Mouse (Mus musculus): ENCODE data around the gene Nenf. TPM values are rescaled to one million over a fixed set of nuclear protein-coding genes. Genes with fewer than 3 reads are reported as not detected.

Nenf gene
- polyA plus RNA-seq, 1 experiment: 146 TPM

- Histone ChIP-seq H3K27me3 (replicated peaks; ENCODE audit: control insufficient read depth, insufficient read depth, low read length) (no peaks in the 10 kb centered on the region), H3K36me3 (ENCODE audit: control insufficient read depth, insufficient read depth, low read length) (no peaks in the 10 kb centered on the region), H3K4me1 (ENCODE audit: control insufficient read depth, insufficient read depth, low read length) (peaks cover 12% of the 10 kb centered on the region; the same call in 1 of the 2 replicates), H3K4me3 (ENCODE audit: insufficient read depth, low read depth, low read length) (no peak overlapping the region), H3K27ac (ENCODE audit: insufficient read depth, low read depth, low read length) (no peak overlapping the region)
- no peak for DNase-seq
- WGBS: 97% methylated on average over 3 of the region's 3 CpGs
- TF ChIP-seq CTCF (conservative IDR thresholded peaks at IDR 0.05; ENCODE audit: insufficient read depth, insufficient read length, low read depth, low read length): no peak
- TF ChIP-seq POLR2A (IDR thresholded peaks at IDR 0.05; ENCODE audit: low read depth, low read length): no peak
Observed at GRCm38 (mm10) chr1:191323381-191323780, 5.4 kb upstream of the Nenf start.

- no peak for DNase-seq
- H3K27me3 ChIP-seq (replicated peaks; ENCODE audit: control insufficient read depth, insufficient read depth, low read length): no peaks in the 10 kb centered on the region
- TF ChIP-seq POLR2A (IDR thresholded peaks at IDR 0.05; ENCODE audit: low read depth, low read length): no peak
- TF ChIP-seq CTCF (conservative IDR thresholded peaks at IDR 0.05; ENCODE audit: insufficient read depth, insufficient read length, low read depth, low read length): no peak
- H3K36me3 ChIP-seq (ENCODE audit: control insufficient read depth, insufficient read depth, low read length): no peaks in the 10 kb centered on the region
- WGBS: 67% methylated on average over 5 of the region's 5 CpGs
- H3K27ac ChIP-seq (ENCODE audit: insufficient read depth, low read depth, low read length): no peak overlapping the region
- H3K4me1 ChIP-seq (ENCODE audit: control insufficient read depth, insufficient read depth, low read length): no peaks in the 10 kb centered on the region
- no peak overlapping the region for H3K4me3 ChIP-seq (ENCODE audit: insufficient read depth, low read depth, low read length)
Observed at GRCm38 (mm10) chr1:191318686-191319085, 692 bp upstream of the Nenf start.

- H3K4me1 ChIP-seq (ENCODE audit: control insufficient read depth, insufficient read depth, low read length): peaks cover 3% of the 10 kb centered on the region; the same call in 1 of the 2 replicates
Observed at GRCm38 (mm10) chr1:191316818-191317217, 1.2 kb downstream of the Nenf start.

GRCm38 (mm10) chr1:191313926-191314325 lies 4.1 kb downstream of the Nenf start:
- Histone ChIP-seq H3K27ac (ENCODE audit: insufficient read depth, low read depth, low read length) (no peak overlapping the region), H3K27me3 (replicated peaks; ENCODE audit: control insufficient read depth, insufficient read depth, low read length) (no peaks in the 10 kb centered on the region), H3K4me1 (ENCODE audit: control insufficient read depth, insufficient read depth, low read length) (peaks cover 3% of the 10 kb centered on the region; the same call in 1 of the 2 replicates), H3K36me3 (ENCODE audit: control insufficient read depth, insufficient read depth, low read length) (no peaks in the 10 kb centered on the region), H3K4me3 (ENCODE audit: insufficient read depth, low read depth, low read length) (no peak overlapping the region)
- 72% methylated on average over 4 of the region's 4 CpGs for WGBS
- TF ChIP-seq POLR2A (IDR thresholded peaks at IDR 0.05; ENCODE audit: low read depth, low read length) (no peak), CTCF (conservative IDR thresholded peaks at IDR 0.05; ENCODE audit: insufficient read depth, insufficient read length, low read depth, low read length) (no peak)
- no peak for DNase-seq

More at GRCm38 (mm10) chr1:191316818-191317217, 1.2 kb downstream of the Nenf start:
- Histone ChIP-seq H3K4me3 (ENCODE audit: insufficient read depth, low read depth, low read length) (no peak overlapping the region), H3K27ac (ENCODE audit: insufficient read depth, low read depth, low read length) (no peak overlapping the region), H3K27me3 (replicated peaks; ENCODE audit: control insufficient read depth, insufficient read depth, low read length) (no peaks in the 10 kb centered on the region), H3K36me3 (ENCODE audit: control insufficient read depth, insufficient read depth, low read length) (no peaks in the 10 kb centered on the region)
- no peak for TF ChIP-seq POLR2A (IDR thresholded peaks at IDR 0.05; ENCODE audit: low read depth, low read length)
- no peak for TF ChIP-seq CTCF (conservative IDR thresholded peaks at IDR 0.05; ENCODE audit: insufficient read depth, insufficient read length, low read depth, low read length)
- no peak for DNase-seq
- 74% methylated on average over 8 of the region's 8 CpGs for whole genome bisulfite sequencing

- no peaks in the 10 kb centered on the region for H3K36me3 ChIP-seq (ENCODE audit: control insufficient read depth, insufficient read depth, low read length)
- peak; percentile 20 for DNase-seq
- peak overlapping the region; percentile 63 for H3K27ac ChIP-seq (ENCODE audit: insufficient read depth, low read depth, low read length)
- H3K27me3 ChIP-seq (replicated peaks; ENCODE audit: control insufficient read depth, insufficient read depth, low read length): no peaks in the 10 kb centered on the region
- TF ChIP-seq CTCF (conservative IDR thresholded peaks at IDR 0.05; ENCODE audit: insufficient read depth, insufficient read length, low read depth, low read length) (no peak), POLR2A (IDR thresholded peaks at IDR 0.05; ENCODE audit: low read depth, low read length) (no peak)
- peaks cover 3% of the 10 kb centered on the region; the same call in 1 of the 2 replicates for H3K4me1 ChIP-seq (ENCODE audit: control insufficient read depth, insufficient read depth, low read length)
- peak overlapping the region; percentile 67 for H3K4me3 ChIP-seq (ENCODE audit: insufficient read depth, low read depth, low read length)
- WGBS: 45% methylated on average over 6 of the region's 6 CpGs
Observed at GRCm38 (mm10) chr1:191313158-191313557, 4.8 kb downstream of the Nenf start.

- TF ChIP-seq CTCF (conservative IDR thresholded peaks at IDR 0.05; ENCODE audit: insufficient read depth, insufficient read length, low read depth, low read length): peak; percentile 85
- peak; percentile 62 for TF ChIP-seq POLR2A (IDR thresholded peaks at IDR 0.05; ENCODE audit: low read depth, low read length)
- Histone ChIP-seq H3K4me1 (ENCODE audit: control insufficient read depth, insufficient read depth, low read length) (peaks cover 3% of the 10 kb centered on the region; the same call in 1 of the 2 replicates), H3K27ac (ENCODE audit: insufficient read depth, low read depth, low read length) (peak overlapping the region; percentile 63), H3K27me3 (replicated peaks; ENCODE audit: control insufficient read depth, insufficient read depth, low read length) (no peaks in the 10 kb centered on the region), H3K36me3 (ENCODE audit: control insufficient read depth, insufficient read depth, low read length) (no peaks in the 10 kb centered on the region), H3K4me3 (ENCODE audit: insufficient read depth, low read depth, low read length) (peak overlapping the region; percentile 67)
- peak; percentile 93 for DNase-seq
- WGBS: 0% methylated on average over 14 of the region's 14 CpGs
Observed at GRCm38 (mm10) chr1:191312513-191312941, 5.5 kb downstream of the Nenf start.

- no peaks in the 10 kb centered on the region for H3K27me3 ChIP-seq (replicated peaks; ENCODE audit: control insufficient read depth, insufficient read depth, low read length)
- H3K4me3 ChIP-seq (ENCODE audit: insufficient read depth, low read depth, low read length): no peak overlapping the region
- TF ChIP-seq CTCF (conservative IDR thresholded peaks at IDR 0.05; ENCODE audit: insufficient read depth, insufficient read length, low read depth, low read length) (no peak), POLR2A (IDR thresholded peaks at IDR 0.05; ENCODE audit: low read depth, low read length) (no peak)
- WGBS: 57% methylated on average over 4 of the region's 4 CpGs
- peak; percentile 45 for DNase-seq
- H3K36me3 ChIP-seq (ENCODE audit: control insufficient read depth, insufficient read depth, low read length): no peaks in the 10 kb centered on the region
- H3K27ac ChIP-seq (ENCODE audit: insufficient read depth, low read depth, low read length): no peak overlapping the region
- peaks cover 3% of the 10 kb centered on the region; the same call in 1 of the 2 replicates for H3K4me1 ChIP-seq (ENCODE audit: control insufficient read depth, insufficient read depth, low read length)
Observed at GRCm38 (mm10) chr1:191311296-191311898, 6.6 kb downstream of the Nenf start.

Measured in kidney, adult 2 months (tissue).